Mouse (Mus musculus) heart, embryonic 11.5 days (tissue): ENCODE results near the gene Metrn. TPM values are rescaled to one million over a fixed set of nuclear protein-coding genes. Genes with fewer than 3 reads are reported as not detected.
"Not testable (repeated sequence)": the region's sequence is repeated elsewhere in the genome, so short reads cannot be mapped to it uniquely, and the experiment has no call there.

Experiments used
- ATAC-seq: fragments of 200-750 bp; cut with Nextera tagmentation; replicated peaks from 2 replicates; pipeline ENCODE4 v1.8.0; 2017; ENCODE audit warnings: moderate library complexity; ENCODE audit not compliant: insufficient number of reproducible peaks, low FRiP score, low TSS enrichment
- H3K27ac ChIP-seq: fragments of 300-500 bp; sonication (generic); 2 replicates; pipeline ENCODE4 v1.5.1; 2014; ENCODE audit warnings: mild to moderate bottlenecking, low read depth, low read length
- H3K27me3 ChIP-seq: fragments of 300-500 bp; sonication (generic); 2 replicates; pipeline ENCODE4 v1.6.1; 2014; ENCODE audit warnings: mild to moderate bottlenecking, low read length, mixed read lengths; ENCODE audit not compliant: control insufficient read depth, insufficient read depth
- H3K36me3 ChIP-seq: fragments of 300-500 bp; sonication (generic); 2 replicates; pipeline ENCODE4 v1.6.1; 2014; ENCODE audit warnings: mild to moderate bottlenecking, low read length, moderate library complexity, mixed read lengths; ENCODE audit not compliant: control insufficient read depth, insufficient read depth
- H3K4me1 ChIP-seq: fragments of 300-500 bp; sonication (generic); 2 replicates; pipeline ENCODE4 v1.6.1; 2014; ENCODE audit warnings: low read length; ENCODE audit not compliant: control insufficient read depth, insufficient read depth
- H3K4me2 ChIP-seq: fragments of 300-500 bp; sonication (generic); 2 replicates; pipeline ENCODE4 v1.6.1; 2014; ENCODE audit warnings: mild to moderate bottlenecking, moderate library complexity
- H3K4me3 ChIP-seq: fragments of 300-500 bp; sonication (generic); 2 replicates; pipeline ENCODE4 v1.5.1; 2014; ENCODE audit warnings: low read depth, low read length
- H3K9ac ChIP-seq: fragments of 300-500 bp; sonication (generic); 2 replicates; pipeline ENCODE4 v1.6.1; 2014; ENCODE audit warnings: mild to moderate bottlenecking, low read depth, low read length, moderate library complexity
- H3K9me3 ChIP-seq: fragments of 300-500 bp; sonication (generic); replicated peaks from 2 replicates; pipeline ENCODE4 v1.6.1; 2016; ENCODE audit warnings: low read length; ENCODE audit not compliant: control insufficient read depth
- WGBS: fragments of 180-500 bp; shearing (Covaris S2); extraction: QIAGEN DNeasy Blood & Tissue Kit; methylation state at CpG from one replicate; pipeline ENCODE4 v1.1.7; 2014; ENCODE audit not compliant: insufficient replicate concordance; 5-methylcytosine and 5-hydroxymethylcytosine counted together
- polyA plus RNA-seq: library from polyadenylated mRNA; unstranded; fragments of >200 nt; fragmentation: Nextera tagmentation; extraction: Ambion mirVana; gene quantifications from 2 replicates; pipeline ENCODE4 v1.2.1, GENCODE M21; 2014

The Metrn gene
- polyA plus RNA-seq, 1 experiment from 2014 or later, result 6.2 TPM

DNA sequence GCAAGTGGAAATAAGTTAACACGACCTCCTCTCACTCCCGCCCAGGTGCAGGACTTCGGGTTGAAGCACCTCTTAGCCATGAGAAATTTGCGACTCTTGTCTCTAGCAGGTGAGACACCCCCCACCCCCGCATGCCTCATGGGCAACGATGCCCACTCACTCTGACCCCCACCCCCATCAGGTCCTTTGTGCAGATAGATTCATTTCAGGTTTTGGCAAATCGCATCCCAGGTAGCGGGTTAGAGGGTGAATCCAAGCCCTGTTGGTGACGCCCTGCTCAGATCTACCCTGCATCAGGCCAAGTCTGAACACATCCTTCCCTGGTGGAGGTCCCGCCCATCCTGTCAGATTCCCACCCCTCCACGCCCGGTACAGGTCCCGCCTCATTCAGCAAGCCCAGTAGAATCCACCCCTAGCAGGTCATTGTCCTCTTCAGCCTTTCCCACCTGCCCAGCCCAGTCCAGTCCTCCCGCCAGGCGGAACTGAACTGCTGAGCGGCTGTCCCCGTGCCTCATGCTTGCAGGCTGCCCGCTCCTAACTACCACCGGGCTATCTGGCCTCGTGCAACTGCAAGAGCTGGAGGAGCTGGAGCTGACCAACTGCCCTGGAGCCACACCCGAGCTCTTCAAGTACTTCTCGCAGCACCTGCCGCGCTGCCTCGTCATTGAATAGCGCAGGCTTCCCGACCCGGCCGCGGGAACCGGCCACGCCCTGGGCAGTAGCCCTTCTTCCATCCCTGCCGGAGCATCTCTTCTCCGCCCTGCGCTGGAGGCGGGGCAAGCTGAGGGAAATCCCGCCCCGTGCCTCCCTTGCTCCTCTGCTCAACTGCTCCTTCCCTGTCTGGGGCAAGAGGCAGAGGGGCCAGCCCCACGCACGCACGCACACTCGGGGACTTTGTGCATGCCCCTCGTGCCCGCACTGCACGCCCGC, 22.2 kb upstream of the Metrn start:
- Histone ChIP-seq H3K27me3 (peaks cover 63% of the 10 kb centered on the region), H3K36me3 (no peaks in the 10 kb centered on the region), H3K4me1 (peaks cover 8% of the 10 kb centered on the region), H3K4me2 (peak overlapping the region; percentile 35), H3K4me3 (peak overlapping the region; percentile 12), H3K27ac (no peak overlapping the region), H3K9me3 (no peaks in the 10 kb centered on the region), H3K9ac (no peak overlapping the region)
- 0 out of 2 replicates have a peak, but pooled peaks have one; percentile 26 for ATAC-seq
- 6% methylated on average over 46 of the region's 46 CpGs for WGBS

DNA sequence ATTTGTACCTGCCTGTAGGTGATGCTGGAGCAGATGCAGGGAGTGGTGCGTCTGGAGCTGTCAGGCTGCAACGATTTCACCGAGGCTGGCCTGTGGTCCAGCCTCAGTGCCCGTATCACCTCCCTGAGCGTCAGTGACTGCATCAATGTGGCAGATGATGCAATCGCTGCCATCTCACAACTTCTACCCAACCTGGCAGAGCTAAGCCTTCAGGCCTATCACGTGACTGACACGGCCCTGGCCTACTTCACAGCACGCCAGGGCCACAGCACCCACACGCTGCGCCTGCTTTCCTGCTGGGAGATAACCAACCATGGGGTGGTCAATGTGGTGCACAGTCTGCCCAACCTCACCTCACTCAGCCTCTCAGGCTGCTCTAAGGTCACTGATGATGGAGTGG, 20.7 kb upstream of the Metrn start:
- no peak for ATAC-seq
- H3K9ac ChIP-seq, result no peak overlapping the region
- H3K36me3 ChIP-seq, result no peaks in the 10 kb centered on the region
- 72% methylated on average over 11 of the region's 11 CpGs for WGBS
- H3K9me3 ChIP-seq, result no peaks in the 10 kb centered on the region
- no peak overlapping the region for H3K4me2 ChIP-seq
- peaks cover 70% of the 10 kb centered on the region for H3K27me3 ChIP-seq
- no peak overlapping the region for H3K4me3 ChIP-seq
- H3K27ac ChIP-seq, result no peak overlapping the region
- H3K4me1 ChIP-seq, result peaks cover 4% of the 10 kb centered on the region; the same call in 1 of the 2 replicates

DNA sequence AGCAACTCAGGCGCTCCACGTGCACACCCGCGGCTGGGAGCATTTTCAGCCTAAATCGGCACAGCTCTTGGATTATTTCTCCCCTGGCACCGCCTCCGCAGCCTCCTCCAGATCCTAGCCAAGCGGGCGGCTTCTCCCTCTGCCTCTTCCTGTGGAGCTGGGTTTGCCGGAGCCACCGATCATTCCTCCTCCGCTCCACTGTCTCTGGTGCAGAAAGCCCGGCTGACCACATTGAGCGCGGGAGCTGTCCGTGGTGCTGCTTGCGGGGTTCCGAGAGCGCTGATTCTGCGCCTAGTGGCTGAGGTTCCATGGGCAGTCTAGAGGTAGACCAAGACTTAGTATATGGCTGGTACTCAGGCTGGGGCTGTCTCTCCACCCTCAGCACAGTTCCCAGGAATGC, 16.5 kb upstream of the Metrn start:
- Histone ChIP-seq H3K4me1 (peaks cover 9% of the 10 kb centered on the region), H3K27me3 (peaks cover 80% of the 10 kb centered on the region), H3K4me3 (no peak overlapping the region), H3K9me3 (no peaks in the 10 kb centered on the region), H3K4me2 (no peak overlapping the region), H3K36me3 (no peaks in the 10 kb centered on the region), H3K9ac (no peak overlapping the region), H3K27ac (no peak overlapping the region)
- no peak for ATAC-seq
- under 1% methylated on average over 18 of the region's 20 CpGs for WGBS

DNA sequence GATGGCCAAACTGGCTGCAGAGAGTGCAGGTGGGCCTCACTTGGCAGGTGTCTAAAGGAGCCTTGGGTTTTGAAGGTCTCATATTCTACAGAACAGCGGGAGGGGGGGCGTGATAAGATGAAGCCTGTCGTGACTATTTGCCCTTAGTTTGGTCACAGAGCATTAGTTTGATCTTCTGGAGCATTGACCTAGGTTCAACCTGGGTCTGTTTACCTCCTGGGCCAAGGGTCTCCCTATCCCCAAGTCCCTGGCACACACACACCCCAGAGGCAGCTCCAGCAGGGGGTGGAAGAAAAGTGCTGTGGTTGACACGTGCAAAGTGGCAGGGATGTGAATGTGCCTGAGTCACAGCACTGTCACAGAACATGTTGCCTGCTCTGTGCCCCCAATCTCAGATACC, 14.0 kb upstream of the Metrn start:
- Histone ChIP-seq H3K4me3 (no peak overlapping the region), H3K4me2 (no peak overlapping the region), H3K4me1 (peaks cover 9% of the 10 kb centered on the region), H3K36me3 (no peaks in the 10 kb centered on the region), H3K27me3 (peaks cover 68% of the 10 kb centered on the region), H3K9ac (no peak overlapping the region), H3K9me3 (no peaks in the 10 kb centered on the region), H3K27ac (no peak overlapping the region)
- WGBS, result 66% methylated on average over 4 of the region's 4 CpGs
- no peak for ATAC-seq

DNA sequence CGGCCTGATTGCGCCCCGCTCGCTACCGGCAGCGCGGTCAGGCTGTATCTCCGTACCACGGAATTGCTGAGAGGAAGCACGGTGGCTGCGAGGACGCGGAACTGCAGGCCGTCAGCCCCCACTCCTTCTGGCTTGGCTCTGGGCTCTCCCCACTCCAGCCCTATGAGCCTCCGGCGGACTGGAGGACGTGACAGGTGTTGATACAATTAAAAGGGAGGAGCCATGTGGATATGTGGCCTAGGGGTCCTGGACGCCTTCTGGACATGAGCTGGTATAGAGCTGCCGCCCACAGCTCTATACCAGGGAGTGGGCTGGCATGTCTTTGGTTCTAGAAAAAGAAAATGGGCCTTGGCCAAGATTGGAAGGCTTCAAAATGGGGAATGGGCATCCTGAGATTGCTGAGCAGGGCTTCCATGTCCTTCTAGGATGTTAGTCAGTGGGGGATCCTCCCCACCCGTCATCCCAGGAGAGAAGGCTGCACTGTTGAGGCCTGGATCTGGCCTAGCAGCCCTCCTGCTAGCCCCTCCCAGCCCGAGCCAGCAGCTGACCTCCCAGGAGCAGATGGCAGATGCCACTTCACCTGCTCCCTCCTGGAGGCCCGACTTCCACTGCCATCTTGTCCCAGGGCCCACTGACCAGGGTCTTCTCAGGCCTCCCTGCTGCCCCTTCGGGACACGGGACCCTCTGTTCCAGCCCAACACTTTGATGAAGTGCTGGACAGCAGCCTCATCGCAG, 12.8 kb upstream of the Metrn start:
- 7% methylated on average over 24 of the region's 25 CpGs for WGBS
- H3K4me2 ChIP-seq, result peak overlapping the region; percentile 98
- H3K9ac ChIP-seq, result peak overlapping the region; percentile 60
- peak; percentile 12; the same call in 1 of the 2 replicates for ATAC-seq
- H3K27me3 ChIP-seq, result peaks cover 62% of the 10 kb centered on the region
- H3K4me1 ChIP-seq, result peaks cover 9% of the 10 kb centered on the region
- H3K4me3 ChIP-seq, result peak overlapping the region; percentile 69
- no peaks in the 10 kb centered on the region for H3K9me3 ChIP-seq
- H3K36me3 ChIP-seq, result no peaks in the 10 kb centered on the region
- H3K27ac ChIP-seq, result no peak overlapping the region

DNA sequence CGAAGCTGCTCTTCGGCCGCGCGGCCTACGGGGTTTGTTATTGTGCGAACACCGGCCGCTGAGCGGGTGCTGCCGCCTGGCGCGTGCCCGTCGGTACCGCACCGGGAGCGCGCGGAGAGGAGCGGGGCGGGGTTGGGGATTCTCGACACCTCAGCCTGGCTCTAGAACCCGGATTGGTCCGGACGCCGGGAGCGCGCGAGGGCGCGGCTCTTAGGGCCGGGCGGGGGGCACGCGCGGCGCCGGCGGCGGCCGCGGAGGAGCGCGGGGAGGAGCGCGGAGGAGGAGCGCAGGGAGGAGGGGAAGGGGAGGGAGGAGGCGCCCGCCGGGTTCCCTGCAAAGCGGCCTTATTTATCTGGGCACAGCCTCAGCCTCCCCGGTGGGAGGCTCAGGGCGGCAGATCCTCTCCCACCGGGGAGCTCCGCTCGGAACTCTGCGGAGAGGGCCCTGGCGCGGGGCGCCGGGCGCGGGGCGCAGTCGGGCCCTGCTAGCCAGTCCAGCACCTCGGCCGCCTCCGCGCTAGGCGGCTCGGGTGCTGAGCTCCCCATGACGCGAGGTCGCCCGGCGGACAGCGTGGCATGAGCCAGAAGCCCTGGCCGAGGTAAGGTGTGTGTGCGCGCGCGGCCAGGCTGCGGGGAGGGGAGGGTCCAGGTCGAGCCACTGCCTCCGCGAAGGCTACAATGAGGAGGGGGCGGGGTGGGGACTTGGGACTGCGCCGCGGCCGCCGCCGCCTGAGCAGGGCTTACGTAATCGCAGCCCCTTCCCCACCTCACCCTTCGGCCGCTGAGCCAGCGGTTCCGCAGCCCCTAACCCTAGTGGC, 12.1 kb upstream of the Metrn start, which contains the start of gene Fbxl16:
Gene Fbxl16 (plus strand): TSS at position 297 of the 817 bp plus-strand sequence.
- H3K4me3 ChIP-seq, result peak within 1 kb of the TSS; percentile 69
- peak within 1 kb of the TSS; percentile 98 for H3K4me2 ChIP-seq
- H3K27me3 ChIP-seq, result peaks cover 59% of the 10 kb centered on the region
- H3K9me3 ChIP-seq, result no peaks in the 10 kb centered on the region
- under 1% methylated on average over 84 of the region's 100 CpGs for WGBS
- H3K27ac ChIP-seq, result no peak within 1 kb of the TSS
- peak within 1 kb of the TSS; percentile 60 for H3K9ac ChIP-seq
- H3K36me3 ChIP-seq, result no peaks in the 10 kb centered on the region
- ATAC-seq, result peak; percentile 58; the same call in 1 of the 2 replicates
- H3K4me1 ChIP-seq, result peaks cover 9% of the 10 kb centered on the region

DNA sequence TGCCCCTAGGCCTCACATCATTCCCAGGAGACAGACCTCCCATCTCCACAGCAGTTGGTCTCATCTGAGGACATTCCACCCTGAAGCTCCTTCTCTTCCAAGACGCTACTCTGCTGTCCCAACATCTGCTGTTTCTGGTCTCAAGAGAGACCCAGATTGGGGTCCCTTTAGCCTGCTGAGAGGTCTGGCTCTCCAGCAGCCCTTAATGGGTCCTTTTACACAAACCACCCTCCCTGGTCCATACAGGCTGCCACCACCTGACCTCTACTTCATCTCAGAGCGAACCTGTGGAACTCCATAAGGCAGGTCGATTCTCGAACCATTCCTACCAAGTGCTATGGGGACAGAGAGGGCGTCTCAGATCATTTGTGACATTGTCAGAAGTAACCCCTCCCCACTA, 11.1 kb upstream of the Metrn start:
- peak overlapping the region; percentile 98; the same call in 1 of the 2 replicates for H3K4me2 ChIP-seq
- ATAC-seq, result no peak
- H3K9ac ChIP-seq, result no peak overlapping the region

DNA sequence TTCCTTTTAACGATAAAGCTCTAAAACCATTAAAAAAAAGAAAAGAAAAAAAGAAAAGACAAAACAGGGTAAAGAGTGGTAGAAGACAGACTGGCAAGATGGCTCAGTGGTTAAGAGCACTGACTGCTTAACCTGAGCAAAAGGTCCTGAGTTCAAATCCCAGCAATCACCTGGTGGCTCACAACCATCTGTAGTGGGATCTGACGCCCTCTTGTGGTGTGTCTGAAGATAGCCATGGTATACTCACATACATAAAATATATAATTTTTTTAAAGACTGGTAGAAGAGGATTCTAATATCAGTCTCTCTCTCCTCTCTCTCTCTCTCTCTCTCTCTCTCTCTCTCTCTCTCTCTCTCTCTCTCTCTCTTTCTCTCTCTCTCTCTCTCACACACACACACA, 10.5 kb upstream of the Metrn start:
- H3K4me3 ChIP-seq, H3K36me3 ChIP-seq, ATAC-seq, H3K9me3 ChIP-seq, H3K27ac ChIP-seq, H3K4me2 ChIP-seq, H3K9ac ChIP-seq: not testable (repeated sequence)
- Histone ChIP-seq H3K4me1 (peaks cover 13% of the 10 kb centered on the region), H3K27me3 (peaks cover 50% of the 10 kb centered on the region)
- 25% methylated on average over 2 of the region's 2 CpGs for WGBS

More for the DNA sequence above, 11.1 kb upstream of the Metrn start:
- WGBS, result 33% methylated on average over 5 of the region's 5 CpGs
- Histone ChIP-seq H3K4me1 (peaks cover 13% of the 10 kb centered on the region), H3K27me3 (peaks cover 56% of the 10 kb centered on the region), H3K36me3 (no peaks in the 10 kb centered on the region), H3K4me3 (peak overlapping the region; percentile 69; the same call in 1 of the 2 replicates), H3K27ac (no peak overlapping the region), H3K9me3 (no peaks in the 10 kb centered on the region)
